Mouse (Mus musculus): ENCODE measurements at regions not wholly inside any gene's neighbourhood (a gene's known extent, or its start where the extent isn't known, plus 50 kb on each side); places are given as distances from the start of the nearest gene placed in this dataset.

DNA sequence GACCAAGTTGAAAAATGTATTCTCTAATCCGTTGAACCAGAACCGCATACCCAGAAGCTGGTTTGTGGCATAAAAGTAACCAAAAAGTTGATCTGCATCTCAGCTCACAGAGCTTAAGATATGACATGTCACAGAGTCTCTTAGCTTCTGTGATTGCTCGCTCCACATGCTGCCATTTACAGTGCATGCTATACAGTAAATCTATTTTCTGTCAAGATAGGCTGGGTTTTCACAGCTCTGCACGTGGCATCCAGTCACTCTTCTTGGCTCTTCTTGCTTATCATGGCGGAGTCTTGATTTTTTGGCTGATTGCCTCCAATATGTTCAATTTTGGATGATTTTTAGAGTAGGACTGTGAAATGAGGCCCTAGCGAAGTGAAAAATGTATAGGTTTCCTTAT, 397.5 kb downstream of the Hsfy2 start:
- Histone ChIP-seq H3K4me3 (ENCODE audit: low read depth, low read length) (no peak overlapping the region), H3K27ac (replicated peaks; ENCODE audit: low read depth, low read length) (no peak overlapping the region), H3K36me3 (ENCODE audit: control insufficient read depth, insufficient read depth, low read length) (no peaks in the 10 kb centered on the region), H3K9ac (ENCODE audit: low read depth, low read length) (no peak overlapping the region), H3K4me1 (ENCODE audit: control insufficient read depth, insufficient read depth, low read length) (no peaks in the 10 kb centered on the region), H3K27me3 (replicated peaks; ENCODE audit: control insufficient read depth, insufficient read depth, low read length) (no peaks in the 10 kb centered on the region), H3K9me3 (ENCODE audit: control insufficient read depth, low read length) (no peaks in the 10 kb centered on the region), H3K4me2 (ENCODE audit: low read depth, low read length) (no peak overlapping the region)
- 81% methylated on average over 6 of the region's 6 CpGs for WGBS
- ATAC-seq (ENCODE audit: low read depth) (no peak), DNase-seq (ENCODE audit: low spot score) (no peak)

DNA sequence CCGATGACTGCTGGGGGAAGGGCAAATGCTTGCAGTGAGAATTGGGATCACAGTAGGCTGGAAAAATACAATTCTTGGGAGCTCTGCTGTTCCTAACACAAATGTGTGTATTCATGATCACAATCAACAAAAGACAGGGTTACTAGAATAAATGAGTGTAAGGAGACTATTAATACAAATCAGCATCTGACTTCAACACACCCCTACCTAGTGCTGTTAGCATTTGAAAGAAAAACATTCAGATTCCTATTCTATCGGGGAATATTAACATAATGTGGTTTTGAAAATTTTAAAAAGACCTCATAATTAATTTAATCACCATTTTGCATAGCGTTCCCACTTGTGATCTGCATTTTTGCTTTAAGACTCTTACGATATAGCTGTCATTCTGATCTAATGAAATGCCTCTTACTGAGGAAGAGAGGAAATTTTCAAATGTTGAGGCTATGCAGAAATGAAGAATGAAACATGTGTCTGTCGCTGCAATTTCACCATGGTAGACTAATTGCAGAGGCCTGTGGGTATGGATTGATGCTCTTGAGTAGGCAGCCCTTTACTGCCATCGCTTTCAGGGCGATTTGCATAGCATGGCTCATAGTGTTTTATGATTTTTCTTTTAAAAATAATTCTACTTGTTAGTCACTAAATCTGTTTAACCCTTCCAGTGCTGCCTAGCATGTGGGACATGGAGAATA, 410.8 kb downstream of the Hsfy2 start:
- ATAC-seq (ENCODE audit: low read depth) = no peak
- no peak overlapping the region for H3K27ac ChIP-seq (replicated peaks; ENCODE audit: low read depth, low read length)
- 81% methylated on average over 7 of the region's 7 CpGs for WGBS

DNA sequence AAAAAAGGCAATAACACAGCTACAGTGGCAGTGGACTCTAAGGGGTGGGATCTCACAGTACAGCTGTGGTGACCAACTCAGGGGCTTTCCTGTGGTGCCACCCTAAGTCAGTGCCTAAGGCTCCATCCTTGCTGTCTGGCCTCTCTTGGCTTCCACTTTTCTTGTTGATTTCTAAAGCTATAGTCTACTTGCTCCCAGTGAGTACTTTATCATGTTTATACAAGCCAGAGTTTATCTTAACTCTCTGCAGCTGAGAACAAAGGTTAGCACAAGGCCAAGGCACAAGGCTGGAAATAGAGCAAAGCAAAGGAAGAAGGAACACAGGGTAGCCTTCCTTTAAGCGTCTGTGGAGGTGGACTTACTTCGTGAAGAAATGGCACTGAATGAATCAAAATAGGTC, 417.5 kb downstream of the Hsfy2 start:
- H3K9me3 ChIP-seq (ENCODE audit: control insufficient read depth, low read length) = no peaks in the 10 kb centered on the region
- no peak overlapping the region for H3K9ac ChIP-seq (ENCODE audit: low read depth, low read length)
- no peaks in the 10 kb centered on the region for H3K4me1 ChIP-seq (ENCODE audit: control insufficient read depth, insufficient read depth, low read length)
- no peak for ATAC-seq (ENCODE audit: low read depth)
- no peak for DNase-seq (ENCODE audit: low spot score)
- 73% methylated on average over 2 of the region's 2 CpGs for WGBS
- no peaks in the 10 kb centered on the region for H3K27me3 ChIP-seq (replicated peaks; ENCODE audit: control insufficient read depth, insufficient read depth, low read length)
- H3K4me2 ChIP-seq (ENCODE audit: low read depth, low read length) = no peak overlapping the region
- H3K36me3 ChIP-seq (ENCODE audit: control insufficient read depth, insufficient read depth, low read length) = no peaks in the 10 kb centered on the region
- H3K4me3 ChIP-seq (ENCODE audit: low read depth, low read length) = no peak overlapping the region
- no peak overlapping the region for H3K27ac ChIP-seq (replicated peaks; ENCODE audit: low read depth, low read length)

More for the DNA sequence above, 410.8 kb downstream of the Hsfy2 start:
- no peaks in the 10 kb centered on the region for H3K4me1 ChIP-seq (ENCODE audit: control insufficient read depth, insufficient read depth, low read length)
- no peak overlapping the region for H3K4me2 ChIP-seq (ENCODE audit: low read depth, low read length)
- no peaks in the 10 kb centered on the region for H3K36me3 ChIP-seq (ENCODE audit: control insufficient read depth, insufficient read depth, low read length)
- no peak overlapping the region for H3K4me3 ChIP-seq (ENCODE audit: low read depth, low read length)
- H3K9me3 ChIP-seq (ENCODE audit: control insufficient read depth, low read length) = no peaks in the 10 kb centered on the region
- H3K27me3 ChIP-seq (replicated peaks; ENCODE audit: control insufficient read depth, insufficient read depth, low read length) = no peaks in the 10 kb centered on the region
- DNase-seq (ENCODE audit: low spot score) = no peak
- no peak overlapping the region for H3K9ac ChIP-seq (ENCODE audit: low read depth, low read length)

DNA sequence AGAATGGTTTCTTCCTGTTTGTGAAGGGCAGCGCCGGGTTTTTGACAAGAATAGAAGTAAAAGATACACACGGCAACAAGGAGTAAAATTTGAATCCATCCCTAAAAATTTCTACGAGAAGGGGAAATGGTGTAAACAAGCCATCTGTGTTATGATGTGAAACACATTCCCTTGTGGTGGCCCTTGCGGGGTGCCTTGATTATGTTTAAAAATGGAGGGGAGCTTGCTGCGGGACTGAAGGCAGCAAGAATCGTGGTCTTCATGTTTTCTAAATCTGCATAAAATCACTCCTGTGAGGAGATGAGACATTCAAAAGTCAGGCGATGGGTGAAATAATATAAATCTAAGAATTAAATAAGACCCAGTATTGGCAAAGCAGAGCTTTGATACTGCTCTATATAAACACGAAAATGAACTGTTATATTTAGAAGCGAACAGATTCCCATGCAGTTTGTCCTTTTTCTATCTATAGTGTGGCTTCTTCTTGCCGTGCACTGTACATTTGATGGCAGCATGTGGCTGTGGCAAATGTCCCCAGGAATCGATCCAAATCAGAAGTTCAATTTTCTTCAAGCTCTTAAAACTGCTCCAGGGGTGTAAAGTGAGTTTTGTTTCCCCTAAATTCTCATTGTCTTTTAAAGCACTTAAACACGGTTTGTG, 426.4 kb downstream of the Hsfy2 start:
- Histone ChIP-seq H3K4me3 (ENCODE audit: low read depth, low read length) (no peak overlapping the region), H3K36me3 (ENCODE audit: control insufficient read depth, insufficient read depth, low read length) (no peaks in the 10 kb centered on the region), H3K9ac (ENCODE audit: low read depth, low read length) (no peak overlapping the region), H3K27me3 (replicated peaks; ENCODE audit: control insufficient read depth, insufficient read depth, low read length) (no peaks in the 10 kb centered on the region), H3K4me2 (ENCODE audit: low read depth, low read length) (no peak overlapping the region), H3K4me1 (ENCODE audit: control insufficient read depth, insufficient read depth, low read length) (no peaks in the 10 kb centered on the region), H3K27ac (replicated peaks; ENCODE audit: low read depth, low read length) (no peak overlapping the region), H3K9me3 (ENCODE audit: control insufficient read depth, low read length) (no peaks in the 10 kb centered on the region)
- WGBS = 80% methylated on average over 13 of the region's 13 CpGs
- DNase-seq (ENCODE audit: low spot score) (no peak), ATAC-seq (ENCODE audit: low read depth) (no peak)

DNA sequence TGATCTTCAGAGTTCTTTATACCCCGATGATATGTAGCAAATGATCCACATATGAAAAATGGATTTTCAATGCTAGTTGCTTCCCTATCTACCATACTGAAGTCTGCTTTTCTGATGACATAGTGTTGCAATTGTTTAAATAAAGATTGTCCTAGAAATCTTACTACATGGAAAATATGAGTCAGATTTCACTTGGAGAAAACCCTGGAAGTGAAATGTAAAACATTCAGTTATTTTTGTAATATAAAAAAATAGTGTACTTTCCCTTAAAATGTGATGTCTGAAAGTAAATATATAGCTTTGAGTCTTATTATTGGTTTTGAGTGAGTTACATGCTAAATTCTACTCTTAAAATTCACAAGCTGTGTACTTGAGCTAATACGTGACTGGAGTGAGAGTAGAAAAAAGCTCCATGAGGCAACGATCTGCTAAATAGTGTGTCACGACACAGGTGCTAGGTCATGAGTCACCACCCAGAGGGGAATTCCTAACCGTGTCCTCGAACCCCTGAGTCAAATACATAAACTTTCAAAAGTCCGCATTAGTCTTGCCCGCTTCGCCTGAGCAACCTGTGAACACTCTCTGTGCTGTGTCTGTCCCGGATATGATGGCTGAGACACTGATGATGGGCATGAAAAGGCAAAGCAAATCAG, 430.5 kb downstream of the Hsfy2 start:
- no peak overlapping the region for H3K4me3 ChIP-seq (ENCODE audit: low read depth, low read length)
- WGBS = 80% methylated on average over 10 of the region's 10 CpGs
- H3K27me3 ChIP-seq (replicated peaks; ENCODE audit: control insufficient read depth, insufficient read depth, low read length) = no peaks in the 10 kb centered on the region
- H3K27ac ChIP-seq (replicated peaks; ENCODE audit: low read depth, low read length) = no peak overlapping the region
- H3K4me1 ChIP-seq (ENCODE audit: control insufficient read depth, insufficient read depth, low read length) = no peaks in the 10 kb centered on the region
- H3K9ac ChIP-seq (ENCODE audit: low read depth, low read length) = no peak overlapping the region
- ATAC-seq (ENCODE audit: low read depth) = no peak
- no peak overlapping the region for H3K4me2 ChIP-seq (ENCODE audit: low read depth, low read length)
- no peak for DNase-seq (ENCODE audit: low spot score)
- H3K36me3 ChIP-seq (ENCODE audit: control insufficient read depth, insufficient read depth, low read length) = no peaks in the 10 kb centered on the region
- no peaks in the 10 kb centered on the region for H3K9me3 ChIP-seq (ENCODE audit: control insufficient read depth, low read length)

DNA sequence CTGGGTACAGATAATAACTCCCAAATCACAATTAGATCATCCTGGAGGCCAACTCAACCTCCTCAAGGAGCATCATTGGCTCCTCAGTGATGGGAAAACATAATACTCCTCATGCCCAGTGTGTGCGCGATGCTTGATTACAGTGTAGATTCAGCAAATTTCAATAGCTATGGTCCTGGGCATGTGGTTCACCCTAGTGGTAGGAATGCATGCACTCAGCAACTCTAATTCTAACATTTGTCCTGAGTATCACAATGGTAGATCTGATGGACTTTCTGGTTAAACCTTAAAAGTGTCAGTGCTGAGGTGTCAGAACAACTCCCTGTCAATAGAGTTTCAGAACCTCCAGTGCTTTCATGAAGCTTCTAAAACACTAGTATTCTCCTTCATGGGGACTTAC, 442.0 kb downstream of the Hsfy2 start:
- Histone ChIP-seq H3K4me2 (ENCODE audit: low read depth, low read length) (no peak overlapping the region), H3K36me3 (ENCODE audit: control insufficient read depth, insufficient read depth, low read length) (no peaks in the 10 kb centered on the region), H3K27me3 (replicated peaks; ENCODE audit: control insufficient read depth, insufficient read depth, low read length) (no peaks in the 10 kb centered on the region), H3K9me3 (ENCODE audit: control insufficient read depth, low read length) (no peaks in the 10 kb centered on the region), H3K4me3 (ENCODE audit: low read depth, low read length) (no peak overlapping the region), H3K4me1 (ENCODE audit: control insufficient read depth, insufficient read depth, low read length) (no peaks in the 10 kb centered on the region), H3K9ac (ENCODE audit: low read depth, low read length) (no peak overlapping the region), H3K27ac (replicated peaks; ENCODE audit: low read depth, low read length) (no peak overlapping the region)
- WGBS = 97% methylated on average over 2 of the region's 2 CpGs
- ATAC-seq (ENCODE audit: low read depth) (no peak), DNase-seq (ENCODE audit: low spot score) (no peak)

DNA sequence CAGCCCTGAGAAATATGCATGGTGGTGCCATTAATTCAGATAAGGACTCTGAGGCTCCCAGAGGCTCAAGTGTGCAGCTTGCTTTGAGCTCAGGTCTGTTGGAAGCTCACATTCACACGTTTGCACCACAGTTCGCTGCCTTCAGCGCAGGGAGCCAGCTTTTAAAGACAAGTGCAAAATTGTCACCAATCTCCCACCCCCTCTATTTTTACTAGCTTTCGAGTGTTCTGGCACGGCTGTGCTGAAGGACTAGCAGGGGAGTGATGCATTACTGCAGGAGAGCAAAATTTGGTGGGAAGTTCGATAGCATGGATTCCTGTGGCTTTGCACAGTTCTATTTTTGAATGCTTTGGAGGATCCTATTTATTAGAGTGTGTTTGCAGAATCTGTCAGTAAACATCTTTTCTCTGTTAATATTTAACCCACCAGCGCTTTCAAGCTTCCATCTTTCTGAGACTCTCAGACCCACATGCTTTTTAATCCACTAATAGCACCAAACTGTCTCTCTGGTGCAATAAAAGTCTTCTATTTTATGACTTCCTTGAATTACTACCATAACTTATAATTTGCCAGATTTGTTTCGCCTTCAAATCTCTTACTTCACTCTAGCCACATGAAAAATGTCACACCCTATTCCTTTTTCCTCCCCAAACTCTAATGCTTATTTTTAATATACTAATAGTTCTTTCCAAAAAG, 453.6 kb downstream of the Hsfy2 start:
- DNase-seq (ENCODE audit: low spot score) (no peak), ATAC-seq (ENCODE audit: low read depth) (no peak)
- H3K27ac ChIP-seq (replicated peaks; ENCODE audit: low read depth, low read length) = no peak overlapping the region
- H3K4me1 ChIP-seq (ENCODE audit: control insufficient read depth, insufficient read depth, low read length) = no peaks in the 10 kb centered on the region
- H3K9ac ChIP-seq (ENCODE audit: low read depth, low read length) = no peak overlapping the region
- no peak overlapping the region for H3K4me3 ChIP-seq (ENCODE audit: low read depth, low read length)
- WGBS = 67% methylated on average over 8 of the region's 8 CpGs
- no peaks in the 10 kb centered on the region for H3K27me3 ChIP-seq (replicated peaks; ENCODE audit: control insufficient read depth, insufficient read depth, low read length)
- H3K4me2 ChIP-seq (ENCODE audit: low read depth, low read length) = no peak overlapping the region
- no peaks in the 10 kb centered on the region for H3K36me3 ChIP-seq (ENCODE audit: control insufficient read depth, insufficient read depth, low read length)
- no peaks in the 10 kb centered on the region for H3K9me3 ChIP-seq (ENCODE audit: control insufficient read depth, low read length)

DNA sequence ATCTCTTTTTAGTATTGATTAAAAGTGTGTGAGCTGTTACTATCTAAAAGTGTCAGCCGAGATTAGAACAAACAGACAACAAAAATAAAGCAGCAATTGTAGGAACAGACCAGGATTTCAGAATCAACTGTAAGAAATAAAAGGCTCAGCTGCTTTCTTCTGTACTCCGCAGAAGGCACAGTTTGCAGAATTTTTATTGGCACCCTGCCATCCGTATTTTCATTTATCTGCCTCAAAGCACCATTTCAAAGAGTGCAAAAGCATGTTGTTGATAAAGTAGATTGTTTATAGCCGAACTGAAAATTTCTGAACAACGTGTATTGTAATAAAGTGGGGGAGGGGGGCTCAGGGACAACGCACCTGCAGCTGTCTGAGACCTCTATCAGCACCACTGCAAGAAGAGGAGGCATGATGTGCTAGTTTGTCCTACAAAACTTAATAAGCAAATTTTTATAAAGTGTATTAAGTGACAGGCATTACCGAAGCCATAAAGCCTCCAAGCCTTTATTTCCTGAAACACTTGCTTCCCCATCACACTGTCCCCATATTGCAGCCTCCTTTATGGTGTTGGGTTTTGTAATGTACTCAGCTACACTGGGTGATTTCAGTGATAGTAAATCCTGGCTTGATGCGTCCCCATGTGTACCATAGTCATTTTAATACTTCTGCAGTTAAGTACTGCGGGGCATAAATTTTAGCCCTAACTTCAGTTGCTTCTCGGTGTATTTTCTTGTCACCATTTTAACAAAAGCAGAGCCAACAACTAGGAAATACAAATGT, 457.8 kb downstream of the Hsfy2 start:
- H3K27me3 ChIP-seq (replicated peaks; ENCODE audit: control insufficient read depth, insufficient read depth, low read length) = no peaks in the 10 kb centered on the region
- H3K4me1 ChIP-seq (ENCODE audit: control insufficient read depth, insufficient read depth, low read length) = no peaks in the 10 kb centered on the region
- H3K4me2 ChIP-seq (ENCODE audit: low read depth, low read length) = no peak overlapping the region
- H3K9ac ChIP-seq (ENCODE audit: low read depth, low read length) = no peak overlapping the region
- H3K27ac ChIP-seq (replicated peaks; ENCODE audit: low read depth, low read length) = no peak overlapping the region
- 0 out of 2 replicates have a peak, but pooled peaks cover 4% of the 10 kb centered on the region for H3K9me3 ChIP-seq (ENCODE audit: control insufficient read depth, low read length)
- no peak for DNase-seq (ENCODE audit: low spot score)
- no peaks in the 10 kb centered on the region for H3K36me3 ChIP-seq (ENCODE audit: control insufficient read depth, insufficient read depth, low read length)
- H3K4me3 ChIP-seq (ENCODE audit: low read depth, low read length) = no peak overlapping the region
- WGBS = 72% methylated on average over 10 of the region's 10 CpGs
- no peak for ATAC-seq (ENCODE audit: low read depth)

All from embryonic facial prominence, embryonic 14.5 days (tissue).